Mouse (Mus musculus) cortical plate, adult 2 months (tissue): ENCODE data around the gene 1700056E22Rik. TPM values are rescaled to one million over a fixed set of nuclear protein-coding genes. Genes with fewer than 3 reads are reported as not detected.

ENCODE experiments used
- H3K27ac ChIP-seq: fragments of 200-500 bp; 2 replicates; pipeline ENCODE4 v1.5.1; 2012; ENCODE audit warnings: low read length, control low read depth, inconsistent platforms; ENCODE audit not compliant: insufficient read depth
- H3K4me1 ChIP-seq: fragments of 200-500 bp; 2 replicates; pipeline ENCODE4 v1.6.1; 2011; ENCODE audit warnings: low read length; ENCODE audit not compliant: control insufficient read depth, insufficient read depth
- H3K4me3 ChIP-seq: fragments of 200-500 bp; 2 replicates; pipeline ENCODE4 v1.5.1; 2011; ENCODE audit warnings: mild to moderate bottlenecking, low read length, control low read depth; ENCODE audit not compliant: insufficient read depth
- CTCF ChIP-seq: fragments of 200-500 bp; IDR thresholded peaks from 2 replicates; pipeline ENCODE4 v1.5.1; 2011; ENCODE audit warnings: mild to moderate bottlenecking, control low read depth, low read length; ENCODE audit not compliant: insufficient read depth; ENCODE audit errors: extremely low read depth
- POLR2A ChIP-seq: fragments of 200-500 bp; IDR thresholded peaks from 2 replicates; pipeline ENCODE4 v1.6.1; 2011; ENCODE audit warnings: mild to moderate bottlenecking, low read length, control low read depth; ENCODE audit not compliant: insufficient read depth; ENCODE audit errors: extremely low read depth
- polyA plus RNA-seq: library from polyadenylated mRNA; depleted of rRNA; stranded (reverse); fragments of >200 nt; gene quantifications from 2 replicates; pipeline ENCODE4 v1.2.3, GENCODE M21; 2012

Gene 1700056E22Rik
- polyA plus RNA-seq, 1 experiment: 0.23 TPM

DNA sequence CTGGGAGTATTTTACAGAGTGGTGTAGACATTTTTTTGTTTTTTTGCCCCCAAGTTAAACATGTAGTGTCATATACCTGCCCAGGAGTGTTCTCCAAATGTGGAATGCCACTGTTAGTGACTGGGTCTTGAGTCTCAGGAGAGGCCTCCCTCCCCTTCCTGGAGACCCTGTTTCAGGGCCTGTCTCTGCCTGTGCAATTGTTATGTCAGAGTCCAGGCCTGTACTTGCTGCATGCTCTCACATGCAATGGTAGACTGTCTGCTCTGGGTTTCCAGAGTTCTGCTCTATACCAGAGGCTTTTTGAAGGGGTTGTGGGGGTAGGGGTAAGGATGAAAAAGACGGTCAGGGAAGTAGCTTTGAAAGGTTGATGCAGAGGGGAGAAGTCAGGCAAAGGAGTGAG lies 6.8 kb upstream of the 1700056E22Rik start:
- Histone ChIP-seq H3K4me1 (no peaks in the 10 kb centered on the region), H3K27ac (no peak overlapping the region), H3K4me3 (no peak overlapping the region)
- TF ChIP-seq CTCF (no peak), POLR2A (no peak)

GRCm38 (mm10) chr1:184040181-184040580 lies 6.1 kb upstream of the 1700056E22Rik start:
- H3K4me3 ChIP-seq: no peak overlapping the region
- no peak for TF ChIP-seq POLR2A
- no peak for TF ChIP-seq CTCF
- no peak overlapping the region for H3K27ac ChIP-seq
- H3K4me1 ChIP-seq: no peaks in the 10 kb centered on the region

DNA sequence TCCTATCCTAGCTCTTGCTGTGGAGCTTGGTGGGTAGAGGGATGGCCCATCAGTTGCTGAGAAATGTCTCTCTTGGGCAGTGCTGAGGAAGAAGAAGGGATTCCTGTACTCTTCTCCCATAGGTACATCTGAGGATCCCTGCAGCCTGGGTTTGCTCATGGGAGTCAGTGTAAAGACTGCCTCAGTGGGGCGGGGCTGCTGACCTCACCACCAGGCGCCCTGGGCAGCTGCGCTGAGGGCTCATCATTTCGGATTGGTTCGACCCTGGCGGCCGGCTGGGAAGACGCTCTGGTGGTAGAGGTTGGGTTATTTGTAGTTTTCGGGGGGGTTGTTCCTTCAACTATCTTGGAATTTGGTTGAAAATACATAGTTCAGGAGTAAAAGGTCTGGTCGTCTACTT lies 5.2 kb upstream of the 1700056E22Rik start:
- H3K27ac ChIP-seq: no peak overlapping the region
- TF ChIP-seq CTCF (no peak), POLR2A (no peak)
- no peak overlapping the region; the same call in 1 of the 2 replicates for H3K4me3 ChIP-seq
- no peaks in the 10 kb centered on the region for H3K4me1 ChIP-seq

- Histone ChIP-seq H3K4me3 (no peak overlapping the region), H3K27ac (no peak overlapping the region), H3K4me1 (no peaks in the 10 kb centered on the region)
- TF ChIP-seq CTCF (no peak), POLR2A (no peak)
These were observed 3.7 kb upstream of the 1700056E22Rik start for GRCm38 (mm10) chr1:184037802-184038201.

- TF ChIP-seq POLR2A (no peak), CTCF (no peak)
- Histone ChIP-seq H3K4me1 (no peaks in the 10 kb centered on the region), H3K27ac (no peak overlapping the region), H3K4me3 (peak overlapping the region; percentile 69)
These were observed 1.3 kb upstream of the 1700056E22Rik start for GRCm38 (mm10) chr1:184035346-184035903.

DNA sequence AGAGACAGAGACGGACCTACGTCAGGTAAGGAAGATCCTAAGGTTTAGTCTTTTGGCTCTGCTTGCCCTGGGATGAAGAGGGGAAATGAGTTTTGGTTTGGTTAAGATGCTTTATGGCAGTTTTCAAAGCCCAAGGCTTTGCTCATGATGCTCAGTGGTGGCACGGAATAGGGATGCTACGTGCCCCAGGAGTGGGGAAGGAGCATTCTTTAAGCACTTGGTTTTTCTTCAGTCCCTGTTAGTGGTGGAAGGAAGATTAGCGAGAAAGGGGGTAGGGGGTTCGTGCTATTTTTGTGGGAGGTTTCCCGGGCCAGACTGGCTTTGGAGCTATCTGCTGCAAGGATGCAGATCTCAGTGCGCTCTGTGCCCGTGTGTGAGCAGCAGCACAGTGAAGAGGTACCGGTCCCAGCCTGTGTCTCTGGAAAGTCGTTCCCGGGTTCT lies 660 bp upstream of the 1700056E22Rik start:
- Histone ChIP-seq H3K4me1 (no peaks in the 10 kb centered on the region), H3K4me3 (peak overlapping the region; percentile 69), H3K27ac (no peak overlapping the region)
- TF ChIP-seq CTCF (no peak), POLR2A (no peak)

DNA sequence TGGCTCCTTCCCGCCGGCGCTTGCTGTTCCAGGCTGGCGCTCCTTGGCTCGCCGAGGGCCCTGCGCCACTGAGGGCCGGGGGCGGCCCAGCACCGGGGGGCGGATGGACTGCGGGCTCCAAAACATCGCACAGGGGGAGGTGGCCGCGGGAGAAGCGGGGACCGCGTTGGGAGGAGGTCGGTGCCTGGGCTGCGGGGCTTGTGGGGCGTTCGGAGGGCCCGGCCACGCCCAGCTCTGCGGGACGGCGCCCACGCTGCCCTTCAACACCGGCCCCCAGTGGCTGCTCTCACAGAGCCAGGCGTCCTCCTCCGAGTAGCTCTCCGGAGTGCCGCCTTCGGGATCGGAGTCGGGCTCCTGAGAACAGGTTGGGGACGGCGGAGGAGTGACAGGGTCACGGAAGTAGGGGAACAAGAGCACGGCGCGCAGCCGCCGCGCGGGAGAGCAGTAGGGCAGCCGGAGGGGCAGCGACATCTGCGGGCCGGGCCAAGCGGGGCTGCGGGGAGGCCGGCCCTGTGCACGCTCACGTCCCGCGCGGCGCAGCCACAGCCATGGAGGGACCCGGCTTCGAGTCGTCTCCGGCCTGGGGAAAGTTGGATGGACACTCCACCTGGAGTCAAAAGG lies 601 bp downstream of the 1700056E22Rik start:
- Histone ChIP-seq H3K4me3 (peak overlapping the region; percentile 69), H3K4me1 (no peaks in the 10 kb centered on the region), H3K27ac (peak overlapping the region; percentile 60)
- TF ChIP-seq CTCF (no peak), POLR2A (no peak)

DNA sequence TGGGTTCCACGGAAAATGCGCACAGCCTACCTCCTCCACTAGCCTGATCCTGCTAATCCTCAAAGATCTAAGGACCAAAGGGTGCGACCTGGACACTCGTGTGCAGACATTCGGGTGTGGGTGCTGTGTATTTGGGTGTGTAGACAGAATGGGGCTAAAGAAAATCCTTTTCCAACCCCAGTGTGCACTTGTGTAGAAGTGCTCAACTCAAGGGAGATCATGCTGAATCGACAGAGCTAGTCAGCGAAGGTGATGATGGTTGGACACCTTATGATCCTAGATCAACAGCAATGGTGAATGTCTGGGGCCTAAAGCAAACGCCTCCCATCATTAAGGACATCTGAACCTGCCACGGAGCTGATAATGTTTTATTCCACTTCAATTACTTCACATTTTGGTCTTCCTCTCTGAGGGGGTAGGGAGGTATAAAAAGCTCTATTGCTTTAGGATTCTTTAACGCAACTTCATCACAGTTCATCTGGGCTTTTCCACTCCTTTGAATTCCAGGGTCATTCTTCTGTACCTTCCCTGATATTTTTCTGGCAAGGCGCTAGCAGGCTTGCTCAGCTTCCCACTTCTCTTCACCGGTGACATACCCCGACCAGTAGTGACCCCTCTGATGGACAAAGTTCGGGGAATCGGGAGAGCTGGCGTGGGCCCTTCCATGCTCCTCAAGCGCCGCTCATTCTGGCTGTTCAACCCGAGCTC lies 1.3 kb downstream of the 1700056E22Rik start:
- Histone ChIP-seq H3K4me1 (no peaks in the 10 kb centered on the region), H3K27ac (peak overlapping the region; percentile 60; the same call in 1 of the 2 replicates), H3K4me3 (peak overlapping the region; percentile 69)
- no peak for TF ChIP-seq CTCF
- no peak for TF ChIP-seq POLR2A

- H3K27ac ChIP-seq: no peak overlapping the region
- no peak for TF ChIP-seq POLR2A
- TF ChIP-seq CTCF: no peak
- H3K4me1 ChIP-seq: no peaks in the 10 kb centered on the region
- no peak overlapping the region for H3K4me3 ChIP-seq
These were observed 3.9 kb downstream of the 1700056E22Rik start for GRCm38 (mm10) chr1:184030070-184030802.

- TF ChIP-seq CTCF (no peak), POLR2A (no peak)
- Histone ChIP-seq H3K4me1 (no peaks in the 10 kb centered on the region), H3K4me3 (no peak overlapping the region), H3K27ac (no peak overlapping the region)
These were observed 7.1 kb downstream of the 1700056E22Rik start for GRCm38 (mm10) chr1:184027039-184027438.
